Comparison of ENCODE assay signal across 36 mouse cellular contexts in the genomic region with DNA sequence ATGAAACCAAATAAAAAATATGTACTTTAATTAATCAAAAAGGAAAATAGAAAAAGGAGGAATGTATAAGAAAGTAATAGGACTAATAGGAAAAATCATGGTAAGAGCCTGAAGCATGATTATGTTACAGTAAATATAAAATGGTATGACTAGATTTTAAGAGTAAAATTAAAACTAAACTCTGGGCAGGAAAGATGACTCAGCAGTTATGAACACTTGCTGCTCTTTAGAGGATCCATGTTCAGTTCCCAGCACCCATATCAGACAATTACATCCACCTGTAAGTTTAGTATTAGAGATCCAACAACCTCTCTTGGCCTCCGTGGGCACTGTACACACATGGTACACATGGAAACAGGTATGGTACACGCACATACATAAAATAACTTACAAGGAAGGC. TPM values are rescaled to one million over a fixed set of nuclear protein-coding genes. Genes with fewer than 3 reads are reported as not detected.
"Had no signal": no experiment of that assay in that cellular context is flagged by ENCODE, and none has a peak within 500 bp of the region (broad histone marks: within the 10 kb centered on the region; RNA-seq: fewer than 3 reads in every experiment).

No protein-coding gene starts in this region.

- H3K9me3 ChIP-seq: heart, embryonic 10.5 days; heart, embryonic 12.5 days; heart, embryonic 13.5 days; heart, embryonic 15.5 days; hindbrain, embryonic 10.5 days; hindbrain, embryonic 12.5 days; hindbrain, embryonic 13.5 days; hindbrain, embryonic 15.5 days; intestine, embryonic 15.5 days; kidney, embryonic 15.5 days had no signal

- H3K4me1 ChIP-seq: intestine, embryonic 15.5 days had no signal

- ATAC-seq: hindbrain, embryonic 16.5 days; hindbrain, postnatal 0 days; inflammation-experienced regulatory T-cells, adult 6 months; intestine, embryonic 15.5 days; intestine, embryonic 16.5 days; intestine, postnatal 0 days had no signal

- H3K27ac ChIP-seq: heart, embryonic 10.5 days; heart, embryonic 13.5 days; heart, embryonic 15.5 days; hindbrain, embryonic 10.5 days; hindbrain, embryonic 12.5 days; hindbrain, embryonic 13.5 days; hindbrain, embryonic 14.5 days; hindbrain, embryonic 15.5 days; hindbrain, postnatal 0 days; intestine, embryonic 15.5 days; kidney, embryonic 15.5 days; kidney, postnatal 0 days; layer of hippocampus, adult 2 months; left cerebral cortex, adult 2 months had no signal

- DNase-seq: heart, postnatal 10 days; heart, postnatal 14 days; heart, postnatal 36 days; heart, postnatal 4 days; kidney, adult 11 months; kidney, adult 18-20 months; kidney, adult 2 months; kidney, adult 8-10 months; kidney, adult 9 months; kidney, postnatal 10 days; kidney, postnatal 14 days; kidney, postnatal 25 days; kidney, postnatal 4 days; layer of hippocampus, adult 9-11 months; layer of hippocampus, postnatal 36 days had no signal

- H3K4me3 ChIP-seq: heart, embryonic 10.5 days; heart, embryonic 12.5 days; heart, embryonic 13.5 days; heart, embryonic 15.5 days; hindbrain, embryonic 10.5 days; hindbrain, embryonic 12.5 days; hindbrain, embryonic 13.5 days; hindbrain, embryonic 15.5 days; intestine, embryonic 15.5 days; kidney, embryonic 15.5 days; layer of hippocampus, adult 2 months; left cerebral cortex, adult 2 months had no signal

- H3K9ac ChIP-seq: heart, embryonic 12.5 days; heart, embryonic 13.5 days; heart, embryonic 15.5 days; hindbrain, embryonic 12.5 days; hindbrain, embryonic 13.5 days; hindbrain, embryonic 14.5 days; hindbrain, embryonic 15.5 days; intestine, embryonic 15.5 days; kidney, embryonic 15.5 days had no signal

- H3K4me2 ChIP-seq: heart, embryonic 11.5 days; heart, embryonic 12.5 days; heart, embryonic 13.5 days; heart, embryonic 15.5 days; hindbrain, embryonic 12.5 days; hindbrain, embryonic 13.5 days; hindbrain, embryonic 14.5 days; hindbrain, embryonic 15.5 days; intestine, embryonic 15.5 days; kidney, embryonic 15.5 days had no signal

- H3K27me3 ChIP-seq: heart, embryonic 12.5 days; heart, embryonic 13.5 days; heart, embryonic 15.5 days; hindbrain, embryonic 12.5 days; hindbrain, embryonic 13.5 days; hindbrain, embryonic 15.5 days; intestine, embryonic 15.5 days; kidney, embryonic 15.5 days had no signal

RNA-seq across cellular contexts. Expression of a gene that starts 5.4 kb away (rescaled TPM):
- total RNA-seq: hematopoietic stem cell, adult 5-6 weeks had no signal
